Mouse (Mus musculus) G1E (cell line): ENCODE results near the gene Apoh.

Source experiments
- GATA1 ChIP-seq: IDR thresholded peaks from 2 replicates; pipeline ENCODE4 v1.6.1; 2012; ENCODE audit warnings: borderline replicate concordance, low read length, inconsistent platforms, mixed read lengths
- POLR2AphosphoS5 ChIP-seq: IDR thresholded peaks from 2 replicates; pipeline ENCODE4 v1.6.1; 2012; ENCODE audit warnings: low read depth, low read length, inconsistent platforms; ENCODE audit not compliant: insufficient replicate concordance

GRCm38 (mm10) chr11:108362965-108363364, 19.8 kb downstream of the Apoh start:
- TF ChIP-seq GATA1 (no peak), POLR2AphosphoS5 (no peak)
